Mouse (Mus musculus) frontal cortex, postnatal 14 days (tissue): ENCODE data around the gene Adgrl2.

ENCODE experiments used
- DNase-seq, 2 experiments: peaks; one replicate each; pipeline ENCODE4 v3.0.0; 2022; ENCODE audit warnings: low spot score in 2 of 2

Gene Adgrl2

DNA sequence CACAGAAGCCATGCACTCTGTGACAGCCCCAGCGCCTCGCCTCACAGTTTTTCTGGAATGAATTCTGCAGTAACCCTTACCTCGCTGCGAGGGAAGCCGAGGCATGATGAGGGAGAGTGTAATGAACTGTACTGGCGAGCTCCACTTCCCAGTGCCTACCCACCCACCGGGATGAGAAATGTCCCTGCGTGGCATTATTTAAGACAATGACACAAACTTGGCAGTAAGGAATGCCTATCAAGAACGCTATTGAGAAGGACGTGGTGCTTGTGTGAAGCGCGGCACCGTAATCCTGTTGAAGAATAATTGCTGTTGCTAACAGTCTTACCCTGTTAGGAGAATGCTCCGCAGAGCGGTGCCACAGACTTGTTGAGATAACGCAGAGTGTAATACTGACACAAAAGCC is 13.2 kb downstream of the Adgrl2 start:
- DNase-seq = peak in 1 of 2 experiments; percentile 30

DNA sequence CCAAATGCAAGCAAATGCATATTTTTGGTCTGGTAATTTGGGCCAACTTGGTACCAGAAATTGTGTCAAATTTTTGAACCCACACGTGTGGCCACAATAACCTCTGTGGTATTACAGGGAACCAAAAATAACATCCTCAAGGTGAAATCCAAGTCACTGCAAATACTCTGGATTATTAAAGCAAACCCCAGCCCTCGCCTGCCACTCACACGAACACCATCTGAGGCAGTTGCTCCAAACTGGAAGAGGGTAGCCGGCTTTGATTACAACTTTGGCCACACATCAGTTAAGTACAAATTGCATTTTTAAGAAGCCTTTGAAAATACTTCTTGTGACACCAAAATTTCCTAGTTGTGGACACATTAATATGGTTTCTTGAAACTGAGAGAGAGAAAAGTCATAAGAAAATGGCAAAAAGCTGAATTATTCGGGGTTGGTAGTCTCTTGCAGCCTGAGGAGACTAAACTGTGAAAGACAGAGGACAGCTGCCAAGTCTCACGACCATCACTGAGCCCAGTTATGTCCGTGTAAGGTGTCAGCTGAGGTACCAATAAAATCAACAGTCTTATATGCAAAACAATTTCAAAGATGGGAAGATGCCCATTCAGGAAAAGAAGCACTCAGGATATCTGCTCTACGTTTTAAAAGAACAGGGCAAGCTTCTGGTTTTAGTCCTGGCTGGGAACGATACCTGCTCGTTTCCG is 18.3 kb downstream of the Adgrl2 start:
- DNase-seq = no peak

- no peak for DNase-seq
Measured at GRCm38 (mm10) chr3:148964991-148965605, 25.3 kb downstream of the Adgrl2 start.

DNA sequence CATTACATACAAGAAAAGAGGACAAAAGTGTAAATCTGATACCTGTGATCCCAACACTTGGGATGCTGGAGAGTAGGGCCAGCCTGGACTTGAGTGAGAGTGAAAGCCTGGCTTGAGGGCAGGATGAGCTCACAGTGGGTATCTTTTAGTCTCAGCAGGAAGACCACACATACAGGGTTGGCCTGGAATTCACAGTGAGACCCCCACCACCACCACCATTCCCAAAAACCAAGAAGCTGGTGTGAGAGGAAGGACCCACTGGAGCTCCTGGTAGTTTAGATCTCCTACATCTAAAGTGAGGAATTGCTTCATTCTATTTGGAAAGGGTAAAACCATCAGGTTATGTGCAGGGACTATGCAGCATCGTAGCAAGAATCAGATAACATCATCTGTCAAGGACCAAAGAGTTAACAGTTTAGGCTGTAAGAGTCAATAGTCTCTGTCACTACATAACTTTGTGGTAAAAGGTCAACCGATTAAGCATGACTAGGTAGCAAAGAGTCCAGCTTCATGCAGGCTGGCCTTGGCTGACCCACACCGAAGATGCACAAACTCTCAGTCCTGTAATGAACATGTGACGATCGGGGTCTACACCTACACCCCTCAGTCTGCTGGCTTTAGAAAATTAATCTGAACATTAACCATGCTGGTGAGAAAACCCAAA is 26.8 kb downstream of the Adgrl2 start:
- DNase-seq = no peak

DNA sequence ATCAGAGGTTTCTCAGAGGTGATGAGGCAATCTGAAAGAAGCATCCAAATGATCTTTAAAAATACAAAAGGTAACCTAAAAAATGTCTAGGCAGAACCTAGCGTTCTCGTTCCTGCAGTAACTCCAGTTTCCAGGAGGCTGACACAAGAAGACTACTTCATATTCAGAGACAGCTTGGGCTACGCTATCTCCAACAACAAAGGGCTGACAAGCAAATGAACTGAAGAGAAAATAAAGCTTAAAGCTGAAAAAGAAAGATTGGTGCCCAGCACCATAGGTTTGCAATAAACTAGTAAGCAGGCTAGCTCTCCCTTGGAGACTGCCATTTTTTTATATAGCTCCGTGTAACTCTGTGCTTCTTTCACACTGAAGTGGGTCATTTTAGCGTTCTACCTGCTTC is 28.7 kb downstream of the Adgrl2 start:
- no peak for DNase-seq

DNA sequence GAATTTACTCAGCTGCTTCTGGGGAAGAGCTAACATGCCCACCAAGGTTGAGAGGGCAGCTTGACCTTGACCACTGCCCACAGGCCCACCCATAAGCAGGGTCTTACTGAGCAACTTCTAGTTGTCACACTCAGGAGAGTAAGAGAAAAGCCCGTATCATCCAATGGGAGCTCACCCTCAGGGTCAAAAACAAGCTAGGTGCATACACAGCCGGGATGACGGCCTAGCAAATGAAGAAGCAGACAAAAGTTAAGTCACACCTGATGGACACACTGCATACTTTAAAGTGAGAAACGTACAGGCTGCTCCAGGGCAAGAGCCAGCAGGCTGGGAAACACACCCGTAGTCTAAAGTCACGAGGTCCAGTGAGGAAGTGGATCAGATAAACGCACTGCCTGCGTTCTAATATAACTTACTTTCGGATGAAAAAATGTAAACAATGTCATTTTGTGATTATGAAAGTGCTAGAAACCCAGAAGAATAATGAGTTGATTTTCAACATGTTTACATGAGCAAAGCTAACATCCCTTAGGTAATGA is 29.5 kb downstream of the Adgrl2 start:
- DNase-seq = no peak

DNA sequence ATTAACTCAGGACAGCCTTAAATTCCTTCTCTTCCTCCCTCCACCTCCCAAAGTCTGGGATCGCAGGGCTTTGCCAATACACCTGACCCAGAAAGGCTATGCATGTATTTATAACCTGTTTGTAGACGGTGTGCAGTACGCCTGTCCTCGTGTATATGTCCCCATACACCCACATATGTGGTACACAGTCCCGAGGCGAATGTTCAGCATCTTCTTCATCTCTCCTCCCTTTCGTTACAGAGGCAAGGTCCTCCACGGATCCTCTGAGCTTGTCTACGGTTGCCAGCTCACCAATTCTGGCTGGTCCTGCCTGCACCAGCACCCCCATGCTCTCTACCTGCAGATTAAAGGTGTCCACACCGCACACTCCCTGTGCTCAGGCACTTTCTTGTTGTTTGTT is 30.1 kb downstream of the Adgrl2 start:
- DNase-seq = no peak

GRCm38 (mm10) chr3:148959327-148960025 is 30.9 kb downstream of the Adgrl2 start:
- DNase-seq = no peak

GRCm38 (mm10) chr3:148958714-148959113 is 31.6 kb downstream of the Adgrl2 start:
- DNase-seq = no peak

DNA sequence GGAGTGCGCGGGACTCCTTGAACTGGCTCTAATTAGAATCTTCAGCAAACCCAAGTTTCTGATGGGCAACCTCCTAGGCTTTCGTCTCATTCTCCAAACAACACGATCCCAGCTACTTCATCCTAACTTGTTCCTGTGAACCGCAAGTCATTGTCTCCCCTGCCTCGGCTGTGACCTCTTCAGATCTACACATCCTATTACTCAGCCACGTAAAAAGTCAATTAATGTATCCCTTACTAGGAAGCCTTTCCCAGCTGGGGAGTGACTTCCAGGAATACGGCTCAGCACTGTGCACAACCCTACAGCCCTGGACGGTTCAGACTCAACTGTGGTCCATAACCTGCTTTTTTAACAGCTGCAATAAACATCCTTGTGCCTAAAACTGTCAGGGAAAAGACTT is 32.2 kb downstream of the Adgrl2 start:
- DNase-seq = no peak

GRCm38 (mm10) chr3:148956887-148957286 is 33.5 kb downstream of the Adgrl2 start:
- DNase-seq = no peak

DNA sequence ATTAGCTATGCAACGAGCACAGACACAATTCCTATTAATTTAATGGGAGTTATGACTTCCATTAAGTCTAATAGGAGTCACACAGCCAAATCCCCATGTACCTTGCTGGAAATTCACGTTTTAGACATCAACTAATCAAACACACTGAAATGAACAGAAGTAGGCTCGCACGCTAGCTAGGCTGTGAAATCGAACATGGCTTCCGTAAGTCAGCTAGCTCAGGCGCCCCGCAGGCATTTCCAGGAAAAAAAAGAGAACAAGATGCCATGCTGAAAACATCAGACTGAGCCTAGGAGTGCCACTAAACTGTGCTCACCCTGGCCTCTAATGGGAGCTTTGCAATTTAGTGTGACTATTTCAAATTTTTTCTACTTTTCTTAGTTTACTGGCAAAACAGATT is 40.6 kb downstream of the Adgrl2 start:
- no peak for DNase-seq

DNA sequence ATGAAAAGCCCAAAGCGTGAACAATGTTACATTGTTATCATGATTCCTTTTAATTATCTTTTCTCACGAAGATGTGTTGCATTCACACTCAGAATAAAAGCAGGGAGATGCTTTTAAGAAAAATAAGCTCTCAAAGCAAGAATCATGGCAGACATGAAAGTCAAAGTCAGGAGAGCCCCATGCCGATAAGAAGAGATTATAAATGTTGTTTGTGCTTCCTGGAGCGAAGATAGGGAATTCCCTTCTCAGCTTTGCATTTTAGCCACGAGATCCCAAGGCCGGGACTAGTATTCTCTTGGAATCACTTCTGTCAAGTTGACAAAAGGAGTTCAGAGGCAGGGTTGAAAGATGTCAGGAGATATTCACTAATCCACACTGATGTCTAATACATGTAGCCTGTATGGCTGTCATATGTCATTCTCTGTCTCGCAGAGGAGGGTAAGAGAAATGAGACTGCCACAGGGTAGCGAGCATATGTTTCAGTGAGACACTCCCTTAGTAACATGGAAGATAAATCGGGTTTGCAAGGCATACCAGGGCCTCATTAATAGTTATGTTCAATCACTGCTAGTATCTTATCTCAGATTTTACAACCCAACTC is 42.5 kb downstream of the Adgrl2 start:
- DNase-seq = no peak

- DNase-seq = no peak
Measured at GRCm38 (mm10) chr3:148947266-148947665, 43.1 kb downstream of the Adgrl2 start.

DNA sequence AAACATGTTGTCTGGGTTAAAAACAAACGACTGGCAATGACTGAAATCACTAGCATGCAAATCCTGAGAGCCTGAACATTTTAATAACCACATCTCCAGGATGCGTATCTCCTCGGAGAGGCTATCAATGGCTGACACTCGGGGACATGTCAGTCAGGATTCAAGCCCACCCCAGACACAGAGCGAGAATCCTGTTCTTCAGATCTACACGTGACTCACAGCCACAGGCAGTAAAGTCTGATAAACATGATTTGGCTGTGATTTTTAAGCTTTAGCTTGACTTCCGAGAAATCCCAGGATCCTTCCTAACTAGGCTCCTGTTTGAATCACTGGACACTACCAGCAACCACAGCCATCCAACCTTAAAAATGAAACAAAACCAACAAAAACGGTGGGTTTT is 44.8 kb downstream of the Adgrl2 start:
- no peak for DNase-seq

- no peak for DNase-seq
Measured at GRCm38 (mm10) chr3:148939457-148939856, 50.9 kb downstream of the Adgrl2 start.

DNA sequence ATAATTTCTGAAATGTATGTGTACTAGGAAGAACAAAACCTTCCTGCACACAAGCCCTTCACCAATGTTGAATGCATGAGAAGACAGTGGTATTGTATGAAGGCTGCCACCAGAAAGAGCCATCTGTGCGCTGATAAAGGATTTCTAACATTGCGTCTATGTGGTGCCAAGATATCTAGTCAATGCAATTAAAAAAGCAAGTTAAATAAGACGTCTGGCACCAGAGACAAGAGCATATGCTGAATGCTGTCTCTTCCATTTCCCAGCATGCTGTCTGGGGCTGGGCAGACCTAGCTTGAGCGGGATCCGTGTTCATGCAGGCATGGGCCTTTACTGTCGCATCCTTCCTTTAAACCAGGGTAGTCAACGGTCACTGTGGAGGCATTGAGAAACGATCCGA is 55.3 kb downstream of the Adgrl2 start:
- DNase-seq = no peak

- DNase-seq = no peak
Measured at GRCm38 (mm10) chr3:148934279-148934678, 56.1 kb downstream of the Adgrl2 start.

DNA sequence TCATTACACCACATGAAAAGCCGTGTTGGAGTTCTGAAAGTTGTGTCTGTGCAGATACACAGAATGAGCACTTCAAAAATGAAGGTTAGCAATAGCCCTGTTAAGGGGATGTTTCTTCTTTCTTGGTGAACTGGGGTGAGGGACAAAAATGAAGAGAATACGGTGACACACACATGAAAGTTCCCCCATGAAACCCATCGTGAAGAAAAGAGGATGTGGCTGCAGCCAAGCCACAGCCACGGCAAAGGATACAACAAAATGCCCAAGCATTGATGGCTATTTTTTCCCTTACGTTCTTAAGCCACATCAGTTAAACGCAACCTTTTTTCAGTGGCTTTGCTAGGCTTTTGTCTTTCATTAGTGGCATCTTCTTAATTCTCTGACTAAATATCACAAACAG is 57.2 kb downstream of the Adgrl2 start:
- no peak for DNase-seq

GRCm38 (mm10) chr3:148930913-148931312 is 59.4 kb downstream of the Adgrl2 start:
- no peak for DNase-seq

DNA sequence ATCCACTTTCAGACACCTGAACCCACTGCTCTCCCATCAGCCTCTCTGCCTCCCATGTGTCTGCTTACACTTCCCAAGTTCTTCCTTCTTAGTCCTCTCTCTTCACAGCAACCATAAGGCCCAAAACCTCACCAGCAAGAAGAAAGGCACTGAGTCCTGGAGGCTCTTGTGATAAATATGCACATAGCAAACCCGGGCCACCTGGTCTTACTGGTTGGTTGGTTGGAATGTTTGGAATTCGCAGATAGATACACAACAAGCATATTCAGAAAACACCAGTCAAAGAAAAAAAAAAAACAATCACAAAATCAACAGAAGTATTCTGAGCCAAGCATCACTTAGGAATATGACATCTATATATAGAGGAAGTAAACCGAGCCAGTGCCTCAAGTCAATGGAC is 64.0 kb downstream of the Adgrl2 start:
- no peak for DNase-seq

GRCm38 (mm10) chr3:148922618-148923095 is 67.7 kb downstream of the Adgrl2 start:
- DNase-seq = peak; percentile 46 to 49
